In genomic region chr7:133388716-133389115, GRCm38 (mm10) we compare ENCODE assay signal across 14 mouse cellular contexts.
DNase-seq lines count a peak whose midpoint lies in the region; ATAC-seq lines count a peak whose summit lies in the region.
"Had no signal": no experiment of that assay in that cellular context is flagged by ENCODE, and none has a peak within 500 bp of the region (broad histone marks: within the 10 kb centered on the region; RNA-seq: fewer than 3 reads in every experiment).

No protein-coding gene starts in this region.

- DNase-seq in cerebellum, postnatal 10 days, result no peak
- peak; percentile 68 for DNase-seq in cerebellum, adult 11-12 months
- DNase-seq in cerebellum, adult 8-10 months, result peak; percentile 51
- peak; percentile 64 to 66 for DNase-seq in cerebellum, postnatal 25 days
- no peak for DNase-seq in urinary bladder, postnatal 36 days (ENCODE audit: low spot score in 2 of 2)
- DNase-seq: adrenal gland, adult 8-10 months; embryo, embryonic 11 days; heart, postnatal 36 days; kidney, adult 2 months had no signal

- ATAC-seq in cerebellum, adult (ENCODE audit: insufficient number of reproducible peaks, low FRiP score, low TSS enrichment), result peak; percentile 85
- no peak for ATAC-seq in granulocyte monocyte progenitor cell, adult 5-6 weeks (replicated peaks; ENCODE audit: poor library complexity, severe bottlenecking)
- ATAC-seq: forebrain, embryonic 15.5 days; intestine, embryonic 16.5 days; Patski had no signal

Comparison
In these comparisons a context has a peak if more than half of its experiments do, and no peak if none do; other contexts are left out.
1. DNase-seq: peak in cerebellum, adult 11-12 months (single experiment), cerebellum, adult 8-10 months (single experiment) and cerebellum, postnatal 25 days (2 of 2); none in cerebellum, postnatal 10 days (0 of 2) and urinary bladder, postnatal 36 days (0 of 2).